Mouse (Mus musculus) spleen, adult 2 months (tissue): ENCODE measurements at regions not wholly inside any gene's neighbourhood (a gene's known extent, or its start where the extent isn't known, plus 50 kb on each side); places are given as distances from the start of the nearest gene placed in this dataset.

Experiments used
- DNase-seq, 2 experiments: peaks; one replicate each; pipeline versions ENCODE4 v3.0.0 to v3.0.0-alpha.2; 2012 to 2021; ENCODE audit warnings: low spot score in 2 of 2, low read depth in 1 of 2
- H3K27ac ChIP-seq: fragments of 200-500 bp; 2 replicates; pipeline ENCODE4 v1.5.1; 2012; ENCODE audit warnings: low read length, inconsistent platforms; ENCODE audit not compliant: insufficient read depth
- H3K27me3 ChIP-seq: fragments of 200-500 bp; 2 replicates; pipeline ENCODE4 v1.6.1; 2012; ENCODE audit warnings: mild to moderate bottlenecking, moderate library complexity, low read length, inconsistent platforms; ENCODE audit not compliant: control insufficient read depth, insufficient read depth
- H3K36me3 ChIP-seq: fragments of 200-500 bp; 2 replicates; pipeline ENCODE4 v1.6.1; 2012; ENCODE audit warnings: mild to moderate bottlenecking, low read length, inconsistent platforms; ENCODE audit not compliant: control insufficient read depth, insufficient read depth
- H3K4me1 ChIP-seq: fragments of 200-500 bp; 2 replicates; pipeline ENCODE4 v1.6.1; 2011; ENCODE audit warnings: inconsistent platforms; ENCODE audit not compliant: control insufficient read depth, insufficient read depth, insufficient read length
- H3K4me3 ChIP-seq: fragments of 200-500 bp; 2 replicates; pipeline ENCODE4 v1.5.1; 2011; ENCODE audit warnings: mild to moderate bottlenecking, inconsistent platforms; ENCODE audit not compliant: insufficient read depth, insufficient read length; ENCODE audit errors: extremely low read depth
- CTCF ChIP-seq: fragments of 200-500 bp; IDR thresholded peaks from 2 replicates; pipeline ENCODE4 v1.5.1; 2011; ENCODE audit warnings: mild to moderate bottlenecking, inconsistent platforms; ENCODE audit not compliant: insufficient read depth, insufficient read length, insufficient replicate concordance; ENCODE audit errors: extremely low read depth
- POLR2A ChIP-seq: fragments of 200-500 bp; IDR thresholded peaks from 2 replicates; pipeline ENCODE4 v1.6.1; 2011; ENCODE audit warnings: low read depth, low read length, inconsistent platforms
- WGBS: fragments of 180-500 bp; shearing (Covaris S2); methylation state at CpG from one replicate; pipeline ENCODE4 v1.1.7; 2018; 5-methylcytosine and 5-hydroxymethylcytosine counted together

DNA sequence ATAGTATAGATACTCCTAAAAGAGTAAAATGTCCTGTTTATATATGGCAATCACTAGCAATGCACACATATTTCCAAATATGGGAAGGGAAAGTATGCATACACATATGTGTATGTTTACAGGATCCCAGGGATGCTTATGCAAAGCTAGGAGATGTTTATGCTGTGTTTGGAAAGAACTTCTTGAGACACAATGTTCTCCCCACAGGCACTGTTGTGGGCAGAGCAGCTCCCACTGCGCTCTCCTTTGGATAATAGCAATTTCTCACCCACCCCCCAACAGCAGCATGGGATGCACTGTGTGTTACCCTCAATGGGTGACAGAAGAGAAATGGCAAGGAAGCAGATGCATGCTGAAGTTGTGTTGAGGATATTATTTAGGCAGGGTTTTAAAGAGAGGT lies 491.7 kb upstream of the Pkn2 start:
- Histone ChIP-seq H3K4me3 (no peak overlapping the region), H3K36me3 (no peaks in the 10 kb centered on the region), H3K27me3 (no peaks in the 10 kb centered on the region), H3K27ac (no peak overlapping the region), H3K4me1 (no peaks in the 10 kb centered on the region)
- no peak for DNase-seq
- 86% methylated on average over 1 of the region's 1 CpGs for WGBS
- no peak for TF ChIP-seq POLR2A
- TF ChIP-seq CTCF, result no peak

DNA sequence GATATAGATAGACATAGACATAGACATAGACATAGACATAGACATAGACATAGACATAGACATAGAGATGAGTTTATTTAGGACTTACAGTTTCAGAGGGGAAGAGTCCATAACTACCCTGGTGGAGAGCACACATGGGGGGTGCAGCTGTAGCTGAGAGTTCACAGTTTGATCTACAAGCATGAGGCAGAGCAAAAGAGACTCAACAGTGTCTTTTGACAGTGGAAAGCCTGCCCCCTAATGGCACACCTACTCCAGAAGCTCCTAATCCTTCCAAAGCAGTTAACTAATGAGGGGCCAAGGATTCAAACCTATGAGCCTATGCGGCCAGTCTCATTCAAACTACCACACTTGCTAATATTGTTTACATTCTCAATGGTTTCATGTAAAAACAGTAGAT lies 487.2 kb upstream of the Pkn2 start:
- no peak for DNase-seq
- TF ChIP-seq CTCF, result no peak
- no peak for TF ChIP-seq POLR2A
- no peaks in the 10 kb centered on the region for H3K27me3 ChIP-seq

DNA sequence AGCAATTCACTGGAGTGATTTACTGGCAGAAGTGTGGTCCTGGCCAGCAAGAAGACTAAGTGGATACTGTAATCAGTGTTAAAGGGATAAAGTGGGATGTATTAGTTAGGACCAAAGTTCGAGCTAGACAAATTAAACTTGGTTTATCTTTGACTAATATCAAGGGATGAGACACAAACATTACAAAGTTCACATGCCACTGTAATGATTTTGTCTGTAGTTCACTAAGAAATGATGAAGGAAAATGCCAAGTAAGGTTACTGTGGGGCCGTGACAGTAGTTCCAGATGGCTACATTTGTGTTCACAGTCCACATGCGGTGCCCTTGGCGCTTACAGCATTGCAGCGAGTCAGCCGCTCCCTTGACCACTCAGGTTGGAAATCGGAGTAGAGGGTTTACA lies 458.2 kb upstream of the Pkn2 start:
- 93% methylated on average over 7 of the region's 7 CpGs for WGBS
- Histone ChIP-seq H3K4me1 (no peaks in the 10 kb centered on the region), H3K4me3 (no peak overlapping the region), H3K27ac (no peak overlapping the region), H3K36me3 (no peaks in the 10 kb centered on the region), H3K27me3 (no peaks in the 10 kb centered on the region)
- TF ChIP-seq POLR2A, result no peak
- DNase-seq, result no peak

More for the DNA sequence above, 487.2 kb upstream of the Pkn2 start:
- H3K4me1 ChIP-seq, result no peaks in the 10 kb centered on the region
- 91% methylated on average over 1 of the region's 1 CpGs for WGBS
- H3K27ac ChIP-seq, result no peak overlapping the region
- H3K4me3 ChIP-seq, result no peak overlapping the region
- H3K36me3 ChIP-seq, result no peaks in the 10 kb centered on the region

DNA sequence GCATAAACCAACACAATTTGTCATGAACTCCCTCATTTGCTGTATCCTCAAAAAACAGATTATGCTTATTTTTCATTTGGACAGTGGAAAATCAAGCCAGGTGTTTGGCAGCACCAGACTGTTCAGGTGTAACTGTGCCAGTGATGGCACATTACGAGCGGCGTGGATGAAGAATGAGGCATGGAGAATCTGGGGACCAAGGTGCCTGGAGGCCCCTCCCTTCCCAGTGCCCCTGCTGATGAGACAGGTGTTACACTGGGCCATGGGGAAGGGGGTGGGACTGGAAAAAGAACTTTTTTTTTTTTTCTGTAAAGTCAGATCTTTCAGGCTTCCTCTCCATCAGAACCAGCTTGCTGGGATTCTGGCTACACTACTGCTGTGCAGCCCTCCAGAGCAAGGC lies 451.5 kb upstream of the Pkn2 start:
- H3K4me1 ChIP-seq, result no peaks in the 10 kb centered on the region
- 95% methylated on average over 3 of the region's 3 CpGs for WGBS
- no peak for DNase-seq
- TF ChIP-seq POLR2A (no peak), CTCF (no peak)
- H3K27me3 ChIP-seq, result no peaks in the 10 kb centered on the region
- no peak overlapping the region for H3K4me3 ChIP-seq
- H3K36me3 ChIP-seq, result no peaks in the 10 kb centered on the region
- H3K27ac ChIP-seq, result no peak overlapping the region

DNA sequence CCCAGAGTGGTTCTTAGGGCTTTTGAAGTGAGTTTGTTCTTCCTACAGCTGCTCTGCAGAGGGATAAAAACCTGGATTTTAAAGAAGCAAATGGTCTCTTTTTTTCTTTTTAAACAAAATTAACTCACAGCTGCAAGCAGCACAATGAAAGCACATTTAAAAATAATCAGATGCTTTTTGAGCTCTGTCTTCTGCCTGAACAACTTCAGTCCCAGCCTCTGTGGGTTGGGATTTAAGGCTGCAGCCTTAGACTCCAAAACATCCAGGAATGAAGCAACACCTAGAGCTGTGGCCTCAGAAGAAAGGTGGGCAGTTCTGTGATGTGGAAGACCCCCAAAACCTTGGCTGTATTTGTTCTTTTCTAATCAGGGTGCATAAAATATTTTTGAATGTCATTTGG lies 446.7 kb upstream of the Pkn2 start:
- no peak overlapping the region for H3K27ac ChIP-seq
- H3K4me1 ChIP-seq, result no peaks in the 10 kb centered on the region
- no peaks in the 10 kb centered on the region for H3K36me3 ChIP-seq
- H3K27me3 ChIP-seq, result no peaks in the 10 kb centered on the region
- no peak overlapping the region for H3K4me3 ChIP-seq
- TF ChIP-seq CTCF, result no peak
- no peak for DNase-seq

DNA sequence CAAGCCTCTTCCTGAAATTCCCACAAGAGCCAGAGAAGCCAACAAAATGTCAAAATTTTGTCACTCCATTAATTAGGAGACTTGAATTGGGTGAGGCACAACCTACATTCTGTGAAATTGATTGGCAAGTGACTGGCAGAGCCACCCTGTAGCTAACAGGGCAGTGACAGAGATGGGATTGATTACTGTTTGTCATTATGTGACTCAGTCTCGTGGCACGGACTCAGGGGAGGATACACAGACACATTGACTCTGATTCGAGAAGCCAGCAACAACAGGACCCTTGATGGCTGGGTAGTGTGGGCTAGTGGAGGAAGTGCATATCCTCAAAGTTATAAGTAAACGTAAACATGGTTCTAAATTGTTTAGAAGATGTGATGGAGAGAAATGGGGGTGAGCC lies 445.8 kb upstream of the Pkn2 start:
- H3K4me1 ChIP-seq, result no peaks in the 10 kb centered on the region
- H3K36me3 ChIP-seq, result no peaks in the 10 kb centered on the region
- no peak overlapping the region for H3K4me3 ChIP-seq
- no peak overlapping the region for H3K27ac ChIP-seq
- TF ChIP-seq CTCF (no peak), POLR2A (no peak)
- 73% methylated on average over 4 of the region's 4 CpGs for WGBS
- no peaks in the 10 kb centered on the region for H3K27me3 ChIP-seq
- no peak for DNase-seq

DNA sequence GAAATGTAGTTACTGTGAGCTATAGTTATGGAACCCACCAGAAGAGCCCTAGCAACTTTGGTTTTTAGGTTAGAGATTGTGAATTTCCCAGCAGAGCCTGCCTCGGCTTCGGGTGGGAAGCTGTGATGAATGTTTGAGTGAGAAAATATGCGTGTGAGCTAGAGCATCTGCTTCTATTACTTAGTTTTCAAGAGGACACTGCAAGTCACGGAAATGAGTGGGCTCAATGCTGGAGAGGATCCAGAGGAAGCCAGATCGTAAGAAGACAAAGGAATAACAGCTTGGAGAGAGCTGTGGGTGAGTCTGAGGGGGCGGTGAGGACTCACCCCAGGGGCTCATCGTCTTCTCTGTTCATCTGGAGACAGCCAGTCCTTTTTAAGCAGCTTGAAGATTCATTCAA lies 434.7 kb upstream of the Pkn2 start:
- no peaks in the 10 kb centered on the region for H3K36me3 ChIP-seq
- TF ChIP-seq CTCF (no peak), POLR2A (no peak)
- 81% methylated on average over 7 of the region's 7 CpGs for WGBS
- DNase-seq, result no peak
- H3K27ac ChIP-seq, result no peak overlapping the region
- no peaks in the 10 kb centered on the region for H3K27me3 ChIP-seq
- H3K4me3 ChIP-seq, result no peak overlapping the region
- no peaks in the 10 kb centered on the region for H3K4me1 ChIP-seq

DNA sequence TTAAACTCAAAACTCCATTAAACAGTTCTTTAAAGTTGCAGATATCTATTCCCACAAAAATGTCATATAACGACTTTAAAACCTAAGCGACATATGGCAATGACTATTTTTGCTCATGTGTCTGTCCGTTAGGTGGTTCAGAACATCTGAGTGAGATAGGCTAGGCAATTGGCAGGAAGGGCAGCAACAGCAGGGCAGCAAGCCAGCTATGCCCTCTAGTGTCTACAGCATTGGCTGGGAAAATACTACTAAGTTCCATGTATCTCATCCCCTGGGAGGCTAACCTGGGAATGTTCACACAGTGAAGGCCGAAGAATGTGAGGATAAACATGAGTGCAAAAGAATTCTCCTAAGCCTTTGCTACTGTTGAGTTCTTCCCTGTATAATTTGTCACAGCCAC lies 410.0 kb upstream of the Pkn2 start:
- no peaks in the 10 kb centered on the region for H3K36me3 ChIP-seq
- TF ChIP-seq CTCF (no peak), POLR2A (no peak)
- H3K4me1 ChIP-seq, result no peaks in the 10 kb centered on the region
- no peak for DNase-seq
- H3K27ac ChIP-seq, result no peak overlapping the region
- 89% methylated on average over 4 of the region's 4 CpGs for WGBS
- no peaks in the 10 kb centered on the region for H3K27me3 ChIP-seq
- H3K4me3 ChIP-seq, result no peak overlapping the region
